Mouse (Mus musculus): ENCODE measurements around the gene Cep63. TPM values are rescaled to one million over a fixed set of nuclear protein-coding genes. Genes with fewer than 3 reads are reported as not detected.

Cep63 gene
- 4.1 and 4.2 TPM in 2 replicates for polyA plus RNA-seq (2012; rRNA removed)

DNA sequence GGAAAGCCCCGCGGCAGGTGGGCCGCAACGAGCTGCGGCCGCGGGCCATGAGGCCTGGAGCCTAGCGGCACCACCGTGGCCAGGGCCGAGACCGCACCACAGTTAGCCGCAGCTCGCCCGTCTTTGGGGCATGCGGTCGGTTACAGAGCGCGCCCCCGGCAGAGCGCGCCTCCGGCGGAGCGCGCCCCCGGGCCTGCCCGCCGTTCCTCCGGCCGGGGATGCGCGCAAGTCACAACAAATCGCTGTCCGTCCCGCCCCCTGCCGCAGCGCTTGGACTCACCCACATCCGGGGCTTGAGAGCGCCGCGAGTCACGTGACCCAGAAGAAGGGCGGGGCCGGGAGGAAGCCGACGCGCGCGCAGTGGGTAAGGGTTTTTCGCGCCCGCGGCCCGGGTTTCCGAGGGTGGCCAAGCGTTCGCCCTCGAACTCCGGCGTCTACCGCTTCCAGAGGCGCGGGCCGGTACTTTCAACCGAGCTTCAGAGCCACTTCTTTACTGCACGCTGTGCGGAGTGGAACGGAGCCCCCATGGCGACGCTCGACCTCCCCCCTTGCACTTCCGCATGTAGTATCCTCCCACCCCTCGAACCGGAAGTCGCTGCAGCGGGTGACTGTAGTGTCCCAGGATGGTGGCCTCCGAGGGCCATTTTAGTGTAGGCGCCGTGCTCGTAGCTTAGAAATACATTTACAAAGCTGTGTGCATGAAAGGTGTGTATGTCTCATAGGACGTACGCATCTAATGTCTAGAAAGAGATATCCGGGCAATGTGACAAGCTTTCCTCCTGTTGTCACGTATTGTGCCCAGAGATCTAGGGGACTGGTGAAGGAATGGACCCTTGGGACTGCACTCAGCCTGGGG lies at the start of gene Cep63, which contains the start of gene Anapc13:
Gene Cep63, minus strand, starts transcription at position 552 of the 856 bp plus-strand sequence.
Gene Anapc13, plus strand, starts transcription at position 314 of the 856 bp plus-strand sequence.
- Histone ChIP-seq H3K4me1 (ENCODE audit: control insufficient read depth, insufficient read depth, insufficient read length) (peaks cover 8% of the 10 kb centered on the region), H3K36me3 (ENCODE audit: control insufficient read depth, insufficient read depth, low read length) (0 out of 2 replicates have a peak, but pooled peaks cover 2% of the 10 kb centered on the region), H3K4me3 (ENCODE audit: extremely low read depth, insufficient read depth, insufficient read length) (peak within 1 kb of the TSS; percentile 62), H3K27me3 (ENCODE audit: control insufficient read depth, insufficient read depth, low read length) (no peaks in the 10 kb centered on the region), H3K27ac (ENCODE audit: insufficient read depth, low read length) (peak within 1 kb of the TSS; percentile 92)
- peak; percentile 39; the same call in 1 of the 2 replicates for TF ChIP-seq POLR2A (IDR thresholded peaks at IDR 0.05; ENCODE audit: low read depth, low read length)
- TF ChIP-seq CTCF (IDR thresholded peaks at IDR 0.05; ENCODE audit: extremely low read depth, insufficient read depth, insufficient read length, insufficient replicate concordance): no peak
- peak; percentile 93 to 97 for DNase-seq (ENCODE audit: low read depth in 1 of 2, low spot score in 2 of 2)
- WGBS: under 1% methylated on average over 84 of the region's 84 CpGs

DNA sequence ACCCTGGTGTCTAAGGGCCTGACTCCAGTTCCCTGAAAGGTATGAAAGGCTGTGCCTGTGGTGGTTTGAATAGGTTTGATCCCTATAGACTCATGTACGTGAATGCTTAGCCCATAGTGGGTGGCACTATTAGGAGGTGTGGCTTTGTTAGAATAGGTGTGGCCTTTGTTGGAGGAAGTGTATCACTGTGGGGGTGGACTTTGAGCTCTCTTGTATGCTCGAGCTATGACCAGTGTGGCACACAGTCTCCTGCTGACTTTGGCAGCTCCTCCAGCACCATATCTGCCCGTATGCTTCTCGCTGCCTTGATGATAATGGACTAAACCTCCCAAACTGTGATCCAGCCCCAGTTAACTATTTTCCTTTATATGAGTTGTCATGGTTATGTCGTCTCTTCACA lies 49.6 kb upstream of the Cep63 start:
- Histone ChIP-seq H3K27ac (ENCODE audit: insufficient read depth, low read length) (no peak overlapping the region), H3K27me3 (ENCODE audit: control insufficient read depth, insufficient read depth, low read length) (no peaks in the 10 kb centered on the region), H3K36me3 (ENCODE audit: control insufficient read depth, insufficient read depth, low read length) (no peaks in the 10 kb centered on the region), H3K4me3 (ENCODE audit: extremely low read depth, insufficient read depth, insufficient read length) (no peak overlapping the region), H3K4me1 (ENCODE audit: control insufficient read depth, insufficient read depth, insufficient read length) (no peaks in the 10 kb centered on the region)
- TF ChIP-seq CTCF (IDR thresholded peaks at IDR 0.05; ENCODE audit: extremely low read depth, insufficient read depth, insufficient read length, insufficient replicate concordance) (no peak), POLR2A (IDR thresholded peaks at IDR 0.05; ENCODE audit: low read depth, low read length) (no peak)
- no peak for DNase-seq (ENCODE audit: low read depth in 1 of 2, low spot score in 2 of 2)
- WGBS: 82% methylated on average over 5 of the region's 5 CpGs

DNA sequence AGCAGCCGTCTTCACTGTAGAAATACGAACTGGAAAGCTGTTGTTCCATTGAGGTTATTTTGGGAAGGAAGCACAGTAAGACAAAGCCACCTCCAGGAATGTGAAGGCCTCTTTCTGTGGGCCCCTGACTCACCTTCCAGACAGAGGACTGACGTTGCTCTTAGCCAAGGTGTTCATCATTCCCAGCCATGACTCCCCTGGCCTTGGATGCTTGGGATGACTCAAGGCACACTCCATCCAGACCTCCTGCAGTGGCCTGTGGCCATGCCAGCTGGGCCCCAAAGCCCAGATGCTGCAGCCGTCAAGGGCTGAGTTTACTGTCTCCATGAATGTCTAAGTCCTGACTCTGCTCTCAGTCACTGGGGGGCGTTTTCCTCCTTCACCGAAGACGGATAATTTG lies 47.0 kb upstream of the Cep63 start:
- no peak for DNase-seq (ENCODE audit: low read depth in 1 of 2, low spot score in 2 of 2)
- no peak overlapping the region for H3K27ac ChIP-seq (ENCODE audit: insufficient read depth, low read length)
- no peaks in the 10 kb centered on the region for H3K36me3 ChIP-seq (ENCODE audit: control insufficient read depth, insufficient read depth, low read length)
- TF ChIP-seq CTCF (IDR thresholded peaks at IDR 0.05; ENCODE audit: extremely low read depth, insufficient read depth, insufficient read length, insufficient replicate concordance) (no peak), POLR2A (IDR thresholded peaks at IDR 0.05; ENCODE audit: low read depth, low read length) (no peak)
- 89% methylated on average over 7 of the region's 7 CpGs for WGBS
- H3K4me3 ChIP-seq (ENCODE audit: extremely low read depth, insufficient read depth, insufficient read length): no peak overlapping the region
- H3K4me1 ChIP-seq (ENCODE audit: control insufficient read depth, insufficient read depth, insufficient read length): no peaks in the 10 kb centered on the region
- no peaks in the 10 kb centered on the region for H3K27me3 ChIP-seq (ENCODE audit: control insufficient read depth, insufficient read depth, low read length)

DNA sequence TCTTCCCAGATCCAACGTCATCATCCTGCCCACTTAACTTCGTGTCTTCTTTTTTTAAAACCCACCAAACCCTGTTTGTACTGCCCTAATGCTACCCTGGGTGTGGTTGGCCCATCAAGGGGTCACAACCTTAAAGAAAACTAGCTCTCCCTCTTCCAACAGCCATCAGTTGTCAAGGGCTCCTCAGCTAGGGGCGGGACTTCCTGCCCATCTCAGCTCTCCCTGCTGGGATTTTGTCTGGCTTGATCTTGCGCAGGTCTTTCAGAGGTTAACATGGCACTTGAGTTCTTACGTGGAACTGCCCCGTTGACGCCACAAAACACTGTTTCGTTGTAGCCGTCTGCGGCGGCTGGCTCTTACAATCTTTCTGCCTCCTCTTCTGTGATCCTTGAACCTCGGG lies 42.6 kb upstream of the Cep63 start:
- Histone ChIP-seq H3K27me3 (ENCODE audit: control insufficient read depth, insufficient read depth, low read length) (no peaks in the 10 kb centered on the region), H3K4me1 (ENCODE audit: control insufficient read depth, insufficient read depth, insufficient read length) (no peaks in the 10 kb centered on the region), H3K27ac (ENCODE audit: insufficient read depth, low read length) (no peak overlapping the region), H3K36me3 (ENCODE audit: control insufficient read depth, insufficient read depth, low read length) (no peaks in the 10 kb centered on the region), H3K4me3 (ENCODE audit: extremely low read depth, insufficient read depth, insufficient read length) (no peak overlapping the region)
- TF ChIP-seq POLR2A (IDR thresholded peaks at IDR 0.05; ENCODE audit: low read depth, low read length): no peak
- no peak for TF ChIP-seq CTCF (IDR thresholded peaks at IDR 0.05; ENCODE audit: extremely low read depth, insufficient read depth, insufficient read length, insufficient replicate concordance)
- DNase-seq (ENCODE audit: low read depth in 1 of 2, low spot score in 2 of 2): no peak
- 89% methylated on average over 12 of the region's 12 CpGs for WGBS

DNA sequence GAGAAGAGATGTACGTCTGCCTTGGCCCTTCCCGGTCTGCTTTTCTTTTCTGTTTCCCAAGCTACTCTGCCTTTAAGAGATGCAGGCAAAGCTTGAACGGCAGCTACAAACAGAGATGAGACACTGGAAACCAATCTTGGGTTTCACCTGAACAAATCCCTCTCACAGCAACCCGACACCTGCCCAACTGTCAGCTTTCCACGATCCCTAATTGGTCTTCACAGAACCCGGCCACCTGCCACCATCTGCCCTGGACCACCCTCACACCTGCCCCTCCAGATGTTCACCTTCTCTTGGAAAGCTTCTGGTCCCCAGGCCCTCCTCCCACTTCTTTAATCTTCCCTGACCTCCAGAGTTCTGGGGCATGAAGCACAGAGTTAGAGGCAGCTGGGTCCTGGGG lies 41.8 kb upstream of the Cep63 start:
- no peak overlapping the region for H3K4me3 ChIP-seq (ENCODE audit: extremely low read depth, insufficient read depth, insufficient read length)
- H3K27ac ChIP-seq (ENCODE audit: insufficient read depth, low read length): no peak overlapping the region
- no peaks in the 10 kb centered on the region for H3K27me3 ChIP-seq (ENCODE audit: control insufficient read depth, insufficient read depth, low read length)
- no peaks in the 10 kb centered on the region for H3K36me3 ChIP-seq (ENCODE audit: control insufficient read depth, insufficient read depth, low read length)
- TF ChIP-seq POLR2A (IDR thresholded peaks at IDR 0.05; ENCODE audit: low read depth, low read length) (no peak), CTCF (IDR thresholded peaks at IDR 0.05; ENCODE audit: extremely low read depth, insufficient read depth, insufficient read length, insufficient replicate concordance) (no peak)
- no peaks in the 10 kb centered on the region for H3K4me1 ChIP-seq (ENCODE audit: control insufficient read depth, insufficient read depth, insufficient read length)
- DNase-seq (ENCODE audit: low read depth in 1 of 2, low spot score in 2 of 2): no peak
- 82% methylated on average over 6 of the region's 6 CpGs for WGBS

DNA sequence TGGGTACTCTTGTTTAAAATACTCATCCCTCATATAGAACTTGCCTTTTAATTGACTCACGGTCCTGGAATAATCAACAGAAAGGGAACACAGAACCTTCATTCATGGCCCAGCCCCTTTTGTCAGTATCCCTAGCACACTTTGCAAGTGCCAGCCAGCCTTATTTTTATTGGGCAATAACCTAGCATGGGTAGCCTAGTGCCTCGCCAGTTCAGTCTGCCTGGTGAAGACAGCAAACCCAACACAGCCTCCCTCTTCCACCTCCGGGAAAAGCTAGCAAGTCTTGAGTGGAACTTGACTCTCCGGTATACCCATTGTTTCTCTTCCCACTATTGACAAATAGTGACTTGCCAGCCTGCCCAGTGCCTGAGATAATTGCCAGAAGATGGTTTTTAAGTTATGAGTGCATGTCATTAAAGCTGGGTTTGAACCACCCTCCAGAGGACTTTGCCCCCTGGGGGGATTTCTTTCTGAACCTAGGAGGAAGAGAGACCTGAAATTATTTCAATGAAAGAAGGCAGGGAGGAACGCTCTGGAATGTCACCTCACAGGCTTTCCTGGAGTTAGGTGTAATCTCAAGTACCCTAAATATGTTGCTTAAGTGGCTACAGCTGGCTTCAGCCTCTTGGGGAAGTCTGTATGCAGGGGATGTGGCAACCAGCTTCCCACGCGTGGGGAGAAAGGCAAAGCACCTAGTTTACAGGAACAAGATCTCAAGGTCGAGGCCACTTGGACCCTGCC lies 30.2 kb upstream of the Cep63 start:
- no peak for DNase-seq (ENCODE audit: low read depth in 1 of 2, low spot score in 2 of 2)
- no peaks in the 10 kb centered on the region for H3K27me3 ChIP-seq (ENCODE audit: control insufficient read depth, insufficient read depth, low read length)
- 55% methylated on average over 8 of the region's 8 CpGs for WGBS
- no peak overlapping the region for H3K4me3 ChIP-seq (ENCODE audit: extremely low read depth, insufficient read depth, insufficient read length)
- TF ChIP-seq CTCF (IDR thresholded peaks at IDR 0.05; ENCODE audit: extremely low read depth, insufficient read depth, insufficient read length, insufficient replicate concordance) (no peak), POLR2A (IDR thresholded peaks at IDR 0.05; ENCODE audit: low read depth, low read length) (no peak)
- H3K4me1 ChIP-seq (ENCODE audit: control insufficient read depth, insufficient read depth, insufficient read length): no peaks in the 10 kb centered on the region
- no peaks in the 10 kb centered on the region for H3K36me3 ChIP-seq (ENCODE audit: control insufficient read depth, insufficient read depth, low read length)
- H3K27ac ChIP-seq (ENCODE audit: insufficient read depth, low read length): no peak overlapping the region

Measured in spleen, adult 2 months (tissue).